Mouse (Mus musculus) heart, embryonic 10.5 days (tissue): Measurements from ENCODE around the gene Itga3. TPM values are rescaled to one million over a fixed set of nuclear protein-coding genes. Genes with fewer than 3 reads are reported as not detected.

ENCODE experiments used
- DNase-seq: peaks from one replicate; pipeline ENCODE4 v3.0.0-alpha.2; 2017; ENCODE audit warnings: low spot score
- H3K27ac ChIP-seq: fragments of 300-500 bp; sonication (generic); 2 replicates; pipeline ENCODE4 v1.5.1; 2016; ENCODE audit warnings: mild to moderate bottlenecking
- H3K27me3 ChIP-seq: fragments of 300-500 bp; sonication (generic); 2 replicates; pipeline ENCODE4 v1.6.1; 2016; ENCODE audit warnings: mild to moderate bottlenecking; ENCODE audit not compliant: poor library complexity, insufficient read depth, severe bottlenecking
- H3K36me3 ChIP-seq: fragments of 300-500 bp; sonication (generic); 2 replicates; pipeline ENCODE4 v1.6.1; 2016; ENCODE audit warnings: mild to moderate bottlenecking, moderate library complexity
- H3K4me1 ChIP-seq: fragments of 300-500 bp; sonication (generic); 2 replicates; pipeline ENCODE4 v1.6.1; 2016; ENCODE audit warnings: mild to moderate bottlenecking
- H3K4me3 ChIP-seq: fragments of 300-500 bp; sonication (generic); 2 replicates; pipeline ENCODE4 v1.5.1; 2016; ENCODE audit warnings: mild to moderate bottlenecking, moderate library complexity
- H3K9me3 ChIP-seq: fragments of 300-500 bp; sonication (generic); 2 replicates; pipeline ENCODE4 v1.6.1; 2016; ENCODE audit warnings: mild to moderate bottlenecking, moderate library complexity
- WGBS: fragments of 180-500 bp; shearing (Covaris S2); methylation state at CpG from one replicate; pipeline ENCODE4 v1.1.7; 2016; 5-methylcytosine and 5-hydroxymethylcytosine counted together
- polyA plus RNA-seq: library from polyadenylated mRNA; unstranded; fragments of >200 nt; fragmentation: Nextera tagmentation; extraction: Ambion mirVana; gene quantifications from 2 replicates; pipeline ENCODE4 v1.2.1, GENCODE M21; 2016

The Itga3 gene
- polyA plus RNA-seq, 1 experiment from 2014 or later: 13.8 TPM

DNA sequence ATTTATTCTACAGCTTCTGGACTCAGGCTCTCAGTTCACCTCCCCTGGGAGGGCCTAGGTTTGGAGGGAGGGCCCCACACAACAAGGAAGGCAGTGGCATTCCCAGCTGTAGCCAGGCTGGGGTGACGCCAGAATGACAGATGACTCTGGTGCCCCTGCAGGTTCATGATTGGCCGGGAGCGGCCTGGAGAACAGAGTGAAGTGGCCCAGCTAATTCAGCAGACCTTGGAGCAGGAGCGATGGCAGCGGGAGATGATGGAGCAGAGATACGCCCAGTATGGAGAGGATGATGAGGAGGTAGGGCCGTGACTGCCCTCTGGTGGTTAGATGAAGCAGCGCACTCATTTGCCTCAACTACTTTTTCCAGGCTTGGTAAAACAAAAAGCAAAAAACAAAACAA lies 75.5 kb downstream of the Itga3 start:
- H3K4me1 ChIP-seq: peaks cover 81% of the 10 kb centered on the region

DNA sequence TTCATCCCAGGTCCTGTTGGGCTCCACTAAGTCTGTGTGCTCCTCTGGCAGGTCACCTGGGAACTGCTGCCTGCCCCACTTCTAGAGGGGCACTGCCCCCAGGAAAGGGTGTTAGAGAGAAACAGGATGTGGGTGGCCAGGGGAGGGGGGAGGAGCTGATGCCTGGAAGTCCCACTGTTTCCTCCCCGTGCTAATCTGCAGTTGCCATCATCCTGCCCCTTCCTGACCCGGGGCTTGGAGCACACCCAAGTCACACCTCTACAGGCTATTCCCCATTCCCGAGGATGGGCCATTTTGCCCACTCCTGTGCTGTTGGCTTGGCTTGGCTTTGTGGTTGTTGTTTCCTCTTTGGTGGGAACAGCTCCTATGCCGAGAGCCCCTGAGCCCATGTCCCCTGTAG lies 76.1 kb downstream of the Itga3 start:
- Histone ChIP-seq H3K27me3 (no peaks in the 10 kb centered on the region), H3K9me3 (no peaks in the 10 kb centered on the region), H3K4me1 (peaks cover 81% of the 10 kb centered on the region), H3K36me3 (peaks cover 96% of the 10 kb centered on the region), H3K27ac (peak overlapping the region; percentile 67), H3K4me3 (peak overlapping the region; percentile 2; the same call in 1 of the 2 replicates)
- no peak for DNase-seq
- WGBS: 33% methylated on average over 4 of the region's 4 CpGs

More for the DNA sequence above, 75.5 kb downstream of the Itga3 start:
- peak; percentile 87 for DNase-seq
- H3K27me3 ChIP-seq: no peaks in the 10 kb centered on the region
- H3K27ac ChIP-seq: peak overlapping the region; percentile 67
- no peak overlapping the region for H3K4me3 ChIP-seq
- WGBS: 3% methylated on average over 8 of the region's 8 CpGs
- H3K36me3 ChIP-seq: peaks cover 96% of the 10 kb centered on the region
- H3K9me3 ChIP-seq: no peaks in the 10 kb centered on the region

DNA sequence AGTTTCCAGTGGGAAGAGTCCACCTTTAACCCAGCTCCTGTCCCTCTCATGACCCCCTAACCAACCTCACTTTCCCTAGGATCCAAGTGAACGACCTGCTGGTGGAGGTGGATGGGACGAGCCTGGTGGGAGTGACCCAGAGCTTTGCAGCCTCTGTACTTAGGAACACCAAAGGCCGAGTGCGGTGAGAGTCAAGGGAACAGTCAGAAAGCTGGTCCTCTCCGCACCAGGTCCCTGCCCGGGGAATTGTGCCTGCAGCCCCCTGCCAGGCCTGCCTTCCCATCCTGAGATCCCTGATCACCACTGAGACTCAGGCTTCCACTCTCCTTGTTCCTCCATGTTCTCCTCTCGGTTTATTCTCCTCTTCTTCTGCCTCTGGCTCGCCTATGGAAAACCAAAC lies 76.5 kb downstream of the Itga3 start:
- H3K36me3 ChIP-seq: peaks cover 94% of the 10 kb centered on the region
- no peaks in the 10 kb centered on the region for H3K9me3 ChIP-seq
- WGBS: 60% methylated on average over 8 of the region's 8 CpGs
- H3K4me1 ChIP-seq: peaks cover 80% of the 10 kb centered on the region
- H3K4me3 ChIP-seq: peak overlapping the region; percentile 2; the same call in 1 of the 2 replicates
- H3K27ac ChIP-seq: peak overlapping the region; percentile 67
- H3K27me3 ChIP-seq: no peaks in the 10 kb centered on the region
- DNase-seq: no peak

DNA sequence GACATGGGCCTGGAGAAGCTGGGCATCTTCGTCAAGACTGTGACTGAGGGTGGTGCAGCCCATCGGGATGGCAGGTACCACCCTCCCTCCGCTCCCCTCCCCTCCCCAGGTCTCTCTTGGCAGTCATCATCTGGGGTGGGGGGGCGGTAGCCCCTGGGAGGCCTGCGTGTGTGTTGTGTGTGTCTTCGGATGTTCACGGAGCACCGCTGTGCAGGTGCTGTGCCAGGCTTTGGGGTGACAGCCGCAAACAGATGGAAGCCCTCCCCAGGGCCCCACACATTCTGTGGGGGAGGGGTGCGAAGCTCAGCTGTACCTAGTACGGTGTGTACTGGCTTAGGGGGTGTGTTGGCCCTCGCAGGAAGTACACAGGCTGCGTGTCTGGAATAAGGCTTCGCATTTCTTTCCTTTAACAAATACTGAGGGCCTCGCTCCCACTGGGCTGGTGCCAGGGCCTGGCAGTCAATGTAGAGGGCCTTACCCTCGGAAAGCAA lies 78.5 kb downstream of the Itga3 start:
- Histone ChIP-seq H3K9me3 (no peaks in the 10 kb centered on the region), H3K4me3 (peak overlapping the region; percentile 22; the same call in 1 of the 2 replicates), H3K27ac (peak overlapping the region; percentile 96), H3K4me1 (peaks cover 80% of the 10 kb centered on the region), H3K36me3 (peaks cover 83% of the 10 kb centered on the region), H3K27me3 (no peaks in the 10 kb centered on the region)
- DNase-seq: no peak
- 80% methylated on average over 16 of the region's 16 CpGs for WGBS

DNA sequence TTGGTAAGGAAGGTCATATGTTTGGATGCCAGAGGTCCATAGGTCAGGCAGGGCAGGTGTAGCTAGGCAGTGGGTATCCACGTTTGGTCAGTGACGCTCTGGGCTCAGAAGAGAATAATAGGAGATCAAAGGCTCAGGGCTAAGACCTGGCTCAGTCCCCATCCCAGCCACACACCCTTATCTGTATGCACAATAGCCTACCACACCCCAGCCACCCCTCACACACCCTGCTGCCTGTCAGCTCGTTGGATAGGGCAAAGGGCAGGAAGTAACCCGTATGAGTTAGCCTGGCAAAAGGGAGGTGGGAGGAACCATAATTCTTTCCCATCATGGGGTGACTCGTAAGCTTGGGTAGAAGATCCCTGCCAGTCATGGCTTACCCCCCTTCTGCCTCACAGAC lies 79.0 kb downstream of the Itga3 start:
- WGBS: 54% methylated on average over 5 of the region's 5 CpGs
- Histone ChIP-seq H3K9me3 (no peaks in the 10 kb centered on the region), H3K27me3 (no peaks in the 10 kb centered on the region), H3K4me1 (peaks cover 80% of the 10 kb centered on the region), H3K36me3 (peaks cover 79% of the 10 kb centered on the region), H3K4me3 (peak overlapping the region; percentile 22; the same call in 1 of the 2 replicates), H3K27ac (peak overlapping the region; percentile 96)
- peak; percentile 93 for DNase-seq

DNA sequence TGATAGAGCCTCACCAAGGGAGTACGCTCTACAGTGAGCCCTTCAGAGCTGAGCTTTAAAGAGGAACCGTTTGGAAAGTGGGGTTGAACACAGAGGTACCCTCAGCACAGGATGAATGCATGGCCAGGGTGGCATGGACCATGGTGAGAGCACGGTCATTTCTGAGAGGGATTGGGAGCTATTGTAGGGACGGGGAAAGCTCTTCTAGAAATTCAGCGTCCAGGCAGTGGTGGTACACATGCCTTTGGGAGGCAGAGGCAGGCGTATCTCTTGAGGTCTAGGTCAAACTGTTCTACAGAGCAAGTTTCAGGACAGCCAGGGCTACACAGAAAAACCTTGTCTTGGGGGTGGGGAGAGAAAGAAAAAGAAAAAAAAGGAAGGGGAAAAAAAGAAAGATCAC lies 79.6 kb downstream of the Itga3 start:
- 90% methylated on average over 6 of the region's 6 CpGs for WGBS
- peak overlapping the region; percentile 96; the same call in 1 of the 2 replicates for H3K27ac ChIP-seq
- no peak overlapping the region for H3K4me3 ChIP-seq
- no peaks in the 10 kb centered on the region for H3K9me3 ChIP-seq
- no peak for DNase-seq
- peaks cover 86% of the 10 kb centered on the region for H3K4me1 ChIP-seq
- peaks cover 72% of the 10 kb centered on the region for H3K36me3 ChIP-seq
- no peaks in the 10 kb centered on the region for H3K27me3 ChIP-seq

DNA sequence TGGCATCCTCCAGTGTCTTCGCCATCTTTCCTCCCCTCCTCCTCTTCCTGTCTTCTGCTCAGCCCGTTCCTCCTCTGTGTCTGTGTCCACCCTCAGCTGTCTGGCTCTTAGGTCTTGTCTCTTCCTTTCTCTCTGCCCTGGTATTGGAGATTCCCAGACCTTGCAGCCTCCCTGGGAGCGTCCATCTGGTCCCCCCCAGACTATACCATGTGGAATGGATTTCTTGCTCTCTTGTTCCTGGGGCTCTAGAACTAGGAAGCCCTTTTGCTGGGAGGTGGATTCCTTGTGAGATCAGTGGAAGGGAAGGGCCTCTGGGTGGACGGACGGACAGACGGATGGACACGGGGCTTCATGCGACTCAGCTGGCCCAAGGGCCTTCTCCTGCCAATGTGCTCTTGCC lies 80.5 kb downstream of the Itga3 start:
- Histone ChIP-seq H3K9me3 (no peaks in the 10 kb centered on the region), H3K27me3 (no peaks in the 10 kb centered on the region), H3K27ac (peak overlapping the region; percentile 96), H3K4me3 (0 out of 2 replicates have a peak overlapping the region, but pooled peaks have one; percentile 10), H3K4me1 (peaks cover 83% of the 10 kb centered on the region), H3K36me3 (peaks cover 64% of the 10 kb centered on the region)
- no peak for DNase-seq
- WGBS: 85% methylated on average over 8 of the region's 8 CpGs

DNA sequence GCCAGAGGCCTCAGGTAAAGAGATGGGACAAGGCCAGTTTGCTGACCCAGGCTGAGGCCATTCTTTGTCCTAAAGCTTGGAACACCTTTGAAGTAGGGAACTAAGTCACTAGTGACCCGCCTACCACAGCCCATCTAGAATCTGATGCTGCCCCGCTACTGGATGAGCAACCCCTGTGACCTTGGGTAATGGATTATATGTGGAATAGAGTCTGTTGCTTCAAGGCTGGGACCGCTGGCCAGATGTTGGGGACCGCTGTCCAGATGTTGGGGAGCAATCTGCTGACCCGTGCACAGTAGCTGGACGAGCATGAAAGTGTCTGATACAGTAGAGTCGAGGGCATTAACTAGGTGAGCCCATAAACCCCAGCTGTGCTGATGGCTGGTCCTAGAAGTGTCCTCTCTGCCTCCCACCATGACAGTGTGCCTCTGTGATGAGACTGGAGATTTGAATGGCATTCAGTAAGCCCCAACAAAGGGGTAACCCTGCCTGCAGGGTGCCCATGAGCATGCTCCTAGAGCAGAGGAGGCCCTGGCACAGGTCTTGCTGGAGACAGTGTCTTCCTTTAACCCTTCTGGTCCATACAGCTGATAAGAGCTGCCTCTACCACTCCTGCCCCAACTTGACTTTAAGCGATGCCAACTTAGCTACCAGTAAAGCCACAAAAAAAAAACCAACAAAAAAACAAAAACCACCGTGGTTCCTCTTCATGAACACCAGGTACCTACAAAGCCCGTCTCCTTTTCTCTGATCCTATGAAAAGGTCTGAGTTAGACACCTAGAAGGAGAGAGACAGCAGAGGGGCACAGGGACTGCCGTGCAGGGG lies 81.4 kb downstream of the Itga3 start:
- 86% methylated on average over 11 of the region's 11 CpGs for WGBS
- peaks cover 82% of the 10 kb centered on the region for H3K4me1 ChIP-seq
- H3K36me3 ChIP-seq: peaks cover 55% of the 10 kb centered on the region
- peak overlapping the region; percentile 94 for H3K4me3 ChIP-seq
- DNase-seq: no peak
- no peaks in the 10 kb centered on the region for H3K9me3 ChIP-seq
- H3K27ac ChIP-seq: peak overlapping the region; percentile 96
- no peaks in the 10 kb centered on the region for H3K27me3 ChIP-seq

Other genes starting within 250 kb of the Itga3 start
- gene Col1a1, start 140.6 kb downstream of the Itga3 start, polyA plus RNA-seq: 146 and 311 TPM in 2 replicates
- gene Hils1, start 109.2 kb downstream of the Itga3 start, polyA plus RNA-seq: 0.22 TPM in 1 of 2 replicates, not detected in the other
- 12.5 and 25.8 TPM in 2 replicates for gene Sgca, start 100.5 kb downstream of the Itga3 start, polyA plus RNA-seq
- 8.5 and 12.5 TPM in 2 replicates for gene Ppp1r9b, start 85.8 kb downstream of the Itga3 start, polyA plus RNA-seq
- 15.1 and 18.8 TPM in 2 replicates for gene Samd14, start 66.9 kb downstream of the Itga3 start, polyA plus RNA-seq
- gene Pdk2, start 35.4 kb downstream of the Itga3 start, polyA plus RNA-seq: 27.4 and 41.1 TPM in 2 replicates
- 3.2 and 5.9 TPM in 2 replicates for gene Dlx3, start 43.3 kb upstream of the Itga3 start, polyA plus RNA-seq
- gene Dlx4, start 69.5 kb upstream of the Itga3 start, polyA plus RNA-seq: 0.43 and 1.2 TPM in 2 replicates
- not detected in 2 replicates for gene Tac4, start 184.7 kb upstream of the Itga3 start, polyA plus RNA-seq
- gene Kat7, start 233.4 kb upstream of the Itga3 start, polyA plus RNA-seq: 66.0 and 68.5 TPM in 2 replicates